Mouse (Mus musculus): ENCODE results near the gene Pphln1. TPM values are rescaled to one million over a fixed set of nuclear protein-coding genes. Genes with fewer than 3 reads are reported as not detected.

Gene Pphln1
- polyA plus RNA-seq, 1 experiment from 2014 or later, result 43.3 TPM

- WGBS (ENCODE audit: insufficient replicate concordance), result 90% methylated on average over 3 of the region's 3 CpGs
These were observed 14.3 kb downstream of the Pphln1 start for GRCm38 (mm10) chr15:93412445-93412844.

DNA sequence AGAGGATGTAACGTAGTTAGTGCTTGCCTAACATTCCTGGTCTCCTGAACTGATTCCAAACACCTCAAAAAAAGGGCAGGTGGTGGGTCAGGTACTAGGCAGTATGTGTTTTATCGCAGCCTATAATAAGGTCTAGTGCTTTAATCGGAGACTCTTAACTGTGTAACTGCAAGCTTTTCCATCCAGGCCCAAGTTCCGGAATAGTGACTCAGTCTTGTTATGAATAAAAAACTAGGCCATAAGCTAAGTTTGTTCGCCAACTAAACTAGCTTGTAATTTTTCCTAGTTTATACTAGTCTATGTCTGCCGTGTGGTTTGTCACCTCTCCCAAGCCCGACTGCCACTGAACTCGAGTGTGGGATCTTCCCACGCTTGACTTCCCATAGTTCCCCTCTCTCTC is 16.3 kb downstream of the Pphln1 start:
- H3K4me2 ChIP-seq, result no peak overlapping the region
- no peak for ATAC-seq (replicated peaks; ENCODE audit: insufficient number of reproducible peaks, low FRiP score, low TSS enrichment)
- no peaks in the 10 kb centered on the region for H3K9me3 ChIP-seq (replicated peaks; ENCODE audit: control insufficient read depth, low read length)
- no peak overlapping the region for H3K9ac ChIP-seq (ENCODE audit: low read depth, low read length)
- H3K27me3 ChIP-seq (ENCODE audit: control insufficient read depth, insufficient read depth, low read length), result no peaks in the 10 kb centered on the region
- peaks cover 3% of the 10 kb centered on the region; the same call in 1 of the 2 replicates for H3K36me3 ChIP-seq (ENCODE audit: control insufficient read depth, insufficient read depth, low read length)
- no peaks in the 10 kb centered on the region for H3K4me1 ChIP-seq (ENCODE audit: control insufficient read depth, insufficient read depth, low read length)
- no peak overlapping the region for H3K4me3 ChIP-seq (ENCODE audit: low read depth, low read length)
- 92% methylated on average over 9 of the region's 9 CpGs for WGBS (ENCODE audit: insufficient replicate concordance)
- H3K27ac ChIP-seq (ENCODE audit: low read depth, low read length), result no peak overlapping the region

More at GRCm38 (mm10) chr15:93412445-93412844, 14.3 kb downstream of the Pphln1 start:
- Histone ChIP-seq H3K27ac (ENCODE audit: low read depth, low read length) (no peak overlapping the region), H3K9me3 (replicated peaks; ENCODE audit: control insufficient read depth, low read length) (no peaks in the 10 kb centered on the region), H3K4me1 (ENCODE audit: control insufficient read depth, insufficient read depth, low read length) (no peaks in the 10 kb centered on the region), H3K9ac (ENCODE audit: low read depth, low read length) (no peak overlapping the region), H3K27me3 (ENCODE audit: control insufficient read depth, insufficient read depth, low read length) (no peaks in the 10 kb centered on the region), H3K36me3 (ENCODE audit: control insufficient read depth, insufficient read depth, low read length) (peaks cover 7% of the 10 kb centered on the region; the same call in 1 of the 2 replicates), H3K4me2 (no peak overlapping the region), H3K4me3 (ENCODE audit: low read depth, low read length) (no peak overlapping the region)
- ATAC-seq (replicated peaks; ENCODE audit: insufficient number of reproducible peaks, low FRiP score, low TSS enrichment), result no peak

DNA sequence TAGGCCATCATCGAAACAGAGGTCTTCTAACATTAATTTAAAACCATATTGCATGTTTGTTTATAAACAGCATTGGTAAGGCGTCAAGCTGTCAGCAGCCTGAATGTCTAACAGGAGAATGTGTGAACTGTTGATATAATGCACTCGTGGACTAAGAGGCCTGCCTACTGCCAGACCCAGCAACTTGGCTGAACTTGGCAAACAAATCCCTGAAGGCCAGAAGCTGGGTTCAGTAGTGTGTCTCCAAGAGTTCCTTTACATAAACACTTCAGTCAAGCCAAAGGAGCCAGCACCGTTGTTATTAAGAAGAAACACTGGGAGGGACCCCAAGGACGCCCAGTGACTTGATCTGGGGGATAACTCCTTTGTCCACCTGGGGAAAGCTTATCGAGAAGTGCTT is 18.1 kb downstream of the Pphln1 start:
- no peaks in the 10 kb centered on the region for H3K9me3 ChIP-seq (replicated peaks; ENCODE audit: control insufficient read depth, low read length)
- H3K4me2 ChIP-seq, result no peak overlapping the region
- H3K36me3 ChIP-seq (ENCODE audit: control insufficient read depth, insufficient read depth, low read length), result peaks cover 5% of the 10 kb centered on the region
- H3K4me3 ChIP-seq (ENCODE audit: low read depth, low read length), result no peak overlapping the region
- no peak for ATAC-seq (replicated peaks; ENCODE audit: insufficient number of reproducible peaks, low FRiP score, low TSS enrichment)
- no peaks in the 10 kb centered on the region for H3K27me3 ChIP-seq (ENCODE audit: control insufficient read depth, insufficient read depth, low read length)
- H3K4me1 ChIP-seq (ENCODE audit: control insufficient read depth, insufficient read depth, low read length), result no peaks in the 10 kb centered on the region
- no peak overlapping the region for H3K27ac ChIP-seq (ENCODE audit: low read depth, low read length)
- no peak overlapping the region for H3K9ac ChIP-seq (ENCODE audit: low read depth, low read length)
- 84% methylated on average over 6 of the region's 6 CpGs for WGBS (ENCODE audit: insufficient replicate concordance)

DNA sequence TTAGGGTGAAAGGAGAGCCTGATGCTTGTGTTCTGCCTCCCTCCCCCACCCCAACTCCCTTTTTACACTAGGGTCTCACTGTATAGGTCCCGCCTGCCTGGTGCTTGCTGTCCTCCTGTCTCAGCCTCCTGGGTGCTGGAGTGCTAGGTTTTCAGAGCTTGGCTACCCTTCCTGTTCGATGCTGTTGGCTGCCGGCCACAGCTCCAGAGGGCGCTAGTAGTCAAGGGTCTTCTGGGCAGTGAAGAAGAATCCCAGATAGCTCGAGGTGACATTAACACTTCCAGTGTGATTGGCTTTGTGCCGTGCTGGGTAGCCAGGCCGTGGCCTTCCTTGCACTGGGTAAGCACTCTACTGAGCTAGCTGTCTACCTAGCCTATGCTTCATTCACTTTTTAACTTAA is 22.4 kb downstream of the Pphln1 start:
- ATAC-seq (replicated peaks; ENCODE audit: insufficient number of reproducible peaks, low FRiP score, low TSS enrichment), result no peak
- H3K27ac ChIP-seq (ENCODE audit: low read depth, low read length), result no peak overlapping the region
- H3K9me3 ChIP-seq (replicated peaks; ENCODE audit: control insufficient read depth, low read length), result no peaks in the 10 kb centered on the region
- H3K9ac ChIP-seq (ENCODE audit: low read depth, low read length), result no peak overlapping the region
- 77% methylated on average over 7 of the region's 7 CpGs for WGBS (ENCODE audit: insufficient replicate concordance)
- H3K4me2 ChIP-seq, result no peak overlapping the region
- H3K4me1 ChIP-seq (ENCODE audit: control insufficient read depth, insufficient read depth, low read length), result no peaks in the 10 kb centered on the region
- H3K36me3 ChIP-seq (ENCODE audit: control insufficient read depth, insufficient read depth, low read length), result peaks cover 5% of the 10 kb centered on the region; the same call in 1 of the 2 replicates
- no peaks in the 10 kb centered on the region for H3K27me3 ChIP-seq (ENCODE audit: control insufficient read depth, insufficient read depth, low read length)
- H3K4me3 ChIP-seq (ENCODE audit: low read depth, low read length), result no peak overlapping the region

DNA sequence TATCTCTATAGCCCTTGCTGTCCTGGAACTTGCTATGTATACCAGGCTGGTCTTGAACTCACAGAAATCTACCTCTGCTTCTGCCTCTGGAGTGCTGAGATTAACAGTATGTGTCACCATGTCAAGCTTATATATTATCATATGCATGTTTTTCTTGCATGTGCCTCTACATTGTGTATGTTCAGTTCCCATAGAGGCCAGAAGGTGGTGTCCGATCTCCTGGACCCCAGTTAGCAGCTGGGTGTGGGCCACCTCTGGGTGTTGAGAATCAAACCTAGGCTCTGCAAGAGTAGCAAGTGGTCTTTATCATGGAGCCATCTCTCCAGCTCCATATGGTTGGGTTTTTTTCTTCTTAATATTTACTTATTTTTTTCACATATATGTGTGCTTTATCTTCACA is 24.4 kb downstream of the Pphln1 start:
- H3K36me3 ChIP-seq (ENCODE audit: control insufficient read depth, insufficient read depth, low read length), result peaks cover 5% of the 10 kb centered on the region; the same call in 1 of the 2 replicates
- no peak overlapping the region for H3K9ac ChIP-seq (ENCODE audit: low read depth, low read length)
- H3K9me3 ChIP-seq (replicated peaks; ENCODE audit: control insufficient read depth, low read length), result no peaks in the 10 kb centered on the region
- no peak overlapping the region for H3K27ac ChIP-seq (ENCODE audit: low read depth, low read length)
- H3K4me3 ChIP-seq (ENCODE audit: low read depth, low read length), result no peak overlapping the region
- no peak for ATAC-seq (replicated peaks; ENCODE audit: insufficient number of reproducible peaks, low FRiP score, low TSS enrichment)
- WGBS (ENCODE audit: insufficient replicate concordance), result 96% methylated on average over 1 of the region's 1 CpGs
- H3K4me1 ChIP-seq (ENCODE audit: control insufficient read depth, insufficient read depth, low read length), result no peaks in the 10 kb centered on the region
- H3K4me2 ChIP-seq, result no peak overlapping the region
- H3K27me3 ChIP-seq (ENCODE audit: control insufficient read depth, insufficient read depth, low read length), result no peaks in the 10 kb centered on the region

DNA sequence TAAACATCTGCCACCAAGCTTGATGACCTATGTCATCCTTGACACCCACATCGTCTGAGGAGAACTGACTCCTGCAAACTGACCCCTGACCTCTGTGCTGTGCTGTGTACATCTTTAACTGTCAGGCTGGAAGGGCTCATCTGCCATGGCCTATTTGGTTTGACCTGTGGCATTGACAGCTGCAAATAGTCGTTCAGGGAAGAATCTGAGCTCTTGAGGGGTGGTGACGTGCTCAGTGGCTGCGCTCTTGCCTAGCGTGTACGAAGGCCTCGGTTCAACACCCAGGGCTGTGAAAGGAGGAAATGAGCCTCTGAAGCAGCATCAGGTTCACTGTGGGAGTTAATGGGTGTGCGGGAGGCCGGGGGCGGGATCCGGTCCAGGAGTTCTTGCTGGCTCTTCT is 35.7 kb downstream of the Pphln1 start:
- H3K9me3 ChIP-seq (replicated peaks; ENCODE audit: control insufficient read depth, low read length), result no peaks in the 10 kb centered on the region
- H3K27ac ChIP-seq (ENCODE audit: low read depth, low read length), result no peak overlapping the region

GRCm38 (mm10) chr15:93435998-93436397 is 37.8 kb downstream of the Pphln1 start:
- Histone ChIP-seq H3K4me3 (ENCODE audit: low read depth, low read length) (no peak overlapping the region), H3K9me3 (replicated peaks; ENCODE audit: control insufficient read depth, low read length) (no peaks in the 10 kb centered on the region), H3K36me3 (ENCODE audit: control insufficient read depth, insufficient read depth, low read length) (peaks cover 5% of the 10 kb centered on the region), H3K4me2 (no peak overlapping the region), H3K27ac (ENCODE audit: low read depth, low read length) (no peak overlapping the region), H3K9ac (ENCODE audit: low read depth, low read length) (no peak overlapping the region), H3K4me1 (ENCODE audit: control insufficient read depth, insufficient read depth, low read length) (no peaks in the 10 kb centered on the region), H3K27me3 (ENCODE audit: control insufficient read depth, insufficient read depth, low read length) (no peaks in the 10 kb centered on the region)
- no peak for ATAC-seq (replicated peaks; ENCODE audit: insufficient number of reproducible peaks, low FRiP score, low TSS enrichment)
- 85% methylated on average over 12 of the region's 12 CpGs for WGBS (ENCODE audit: insufficient replicate concordance)

More for the DNA sequence above, 35.7 kb downstream of the Pphln1 start:
- WGBS (ENCODE audit: insufficient replicate concordance), result 53% methylated on average over 11 of the region's 11 CpGs
- H3K9ac ChIP-seq (ENCODE audit: low read depth, low read length), result peak overlapping the region; percentile 11; the same call in 1 of the 2 replicates
- no peaks in the 10 kb centered on the region for H3K27me3 ChIP-seq (ENCODE audit: control insufficient read depth, insufficient read depth, low read length)
- no peaks in the 10 kb centered on the region for H3K4me1 ChIP-seq (ENCODE audit: control insufficient read depth, insufficient read depth, low read length)
- H3K4me2 ChIP-seq, result no peak overlapping the region
- no peak overlapping the region for H3K4me3 ChIP-seq (ENCODE audit: low read depth, low read length)
- ATAC-seq (replicated peaks; ENCODE audit: insufficient number of reproducible peaks, low FRiP score, low TSS enrichment), result no peak
- peaks cover 3% of the 10 kb centered on the region; the same call in 1 of the 2 replicates for H3K36me3 ChIP-seq (ENCODE audit: control insufficient read depth, insufficient read depth, low read length)

- no peaks in the 10 kb centered on the region for H3K27me3 ChIP-seq (ENCODE audit: control insufficient read depth, insufficient read depth, low read length)
- H3K9me3 ChIP-seq (replicated peaks; ENCODE audit: control insufficient read depth, low read length), result no peaks in the 10 kb centered on the region
- peaks cover 17% of the 10 kb centered on the region for H3K36me3 ChIP-seq (ENCODE audit: control insufficient read depth, insufficient read depth, low read length)
- WGBS (ENCODE audit: insufficient replicate concordance), result 41% methylated on average over 5 of the region's 5 CpGs
- ATAC-seq (replicated peaks; ENCODE audit: insufficient number of reproducible peaks, low FRiP score, low TSS enrichment), result no peak
- H3K9ac ChIP-seq (ENCODE audit: low read depth, low read length), result no peak overlapping the region
- no peak overlapping the region for H3K27ac ChIP-seq (ENCODE audit: low read depth, low read length)
- no peak overlapping the region for H3K4me3 ChIP-seq (ENCODE audit: low read depth, low read length)
- H3K4me2 ChIP-seq, result no peak overlapping the region
- H3K4me1 ChIP-seq (ENCODE audit: control insufficient read depth, insufficient read depth, low read length), result no peaks in the 10 kb centered on the region
These were observed 40.5 kb downstream of the Pphln1 start for GRCm38 (mm10) chr15:93438663-93439062.

GRCm38 (mm10) chr15:93442271-93442670 is 44.1 kb downstream of the Pphln1 start:
- no peak overlapping the region for H3K4me2 ChIP-seq
- peaks cover 17% of the 10 kb centered on the region for H3K36me3 ChIP-seq (ENCODE audit: control insufficient read depth, insufficient read depth, low read length)
- H3K4me1 ChIP-seq (ENCODE audit: control insufficient read depth, insufficient read depth, low read length), result no peaks in the 10 kb centered on the region
- H3K9ac ChIP-seq (ENCODE audit: low read depth, low read length), result no peak overlapping the region
- no peak overlapping the region for H3K4me3 ChIP-seq (ENCODE audit: low read depth, low read length)
- no peaks in the 10 kb centered on the region for H3K27me3 ChIP-seq (ENCODE audit: control insufficient read depth, insufficient read depth, low read length)
- no peak for ATAC-seq (replicated peaks; ENCODE audit: insufficient number of reproducible peaks, low FRiP score, low TSS enrichment)
- H3K27ac ChIP-seq (ENCODE audit: low read depth, low read length), result no peak overlapping the region
- 86% methylated on average over 4 of the region's 4 CpGs for WGBS (ENCODE audit: insufficient replicate concordance)
- no peaks in the 10 kb centered on the region for H3K9me3 ChIP-seq (replicated peaks; ENCODE audit: control insufficient read depth, low read length)

All from heart, embryonic 11.5 days (tissue).